Mouse (Mus musculus) cerebral cortex, adult 2 months (tissue): Measurements from ENCODE around the gene Scube1.

Source experiments
- WGBS: fragments of 180-500 bp; shearing (Covaris S2); methylation state at CpG from one replicate; pipeline ENCODE4 v1.1.7; 2018; 5-methylcytosine and 5-hydroxymethylcytosine counted together

The Scube1 gene

DNA sequence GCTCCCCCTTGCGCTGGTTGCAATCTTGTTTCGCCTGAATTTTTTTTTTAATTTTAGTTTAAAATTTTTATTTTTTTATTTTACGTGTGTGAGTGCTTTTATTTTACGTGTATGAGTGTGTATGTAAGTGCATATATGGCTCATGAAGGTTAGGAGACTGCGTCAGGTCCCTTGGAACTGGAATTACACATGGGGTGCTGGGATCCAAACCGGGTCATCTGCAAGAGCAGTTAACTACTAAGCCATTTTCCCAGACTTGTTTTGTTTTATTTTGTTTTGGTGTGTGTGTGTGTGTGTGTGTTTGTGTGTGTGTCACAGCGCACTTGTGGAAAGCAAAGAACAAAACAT, 129.5 kb downstream of the Scube1 start:
- WGBS: 26% methylated on average over 7 of the region's 7 CpGs

DNA sequence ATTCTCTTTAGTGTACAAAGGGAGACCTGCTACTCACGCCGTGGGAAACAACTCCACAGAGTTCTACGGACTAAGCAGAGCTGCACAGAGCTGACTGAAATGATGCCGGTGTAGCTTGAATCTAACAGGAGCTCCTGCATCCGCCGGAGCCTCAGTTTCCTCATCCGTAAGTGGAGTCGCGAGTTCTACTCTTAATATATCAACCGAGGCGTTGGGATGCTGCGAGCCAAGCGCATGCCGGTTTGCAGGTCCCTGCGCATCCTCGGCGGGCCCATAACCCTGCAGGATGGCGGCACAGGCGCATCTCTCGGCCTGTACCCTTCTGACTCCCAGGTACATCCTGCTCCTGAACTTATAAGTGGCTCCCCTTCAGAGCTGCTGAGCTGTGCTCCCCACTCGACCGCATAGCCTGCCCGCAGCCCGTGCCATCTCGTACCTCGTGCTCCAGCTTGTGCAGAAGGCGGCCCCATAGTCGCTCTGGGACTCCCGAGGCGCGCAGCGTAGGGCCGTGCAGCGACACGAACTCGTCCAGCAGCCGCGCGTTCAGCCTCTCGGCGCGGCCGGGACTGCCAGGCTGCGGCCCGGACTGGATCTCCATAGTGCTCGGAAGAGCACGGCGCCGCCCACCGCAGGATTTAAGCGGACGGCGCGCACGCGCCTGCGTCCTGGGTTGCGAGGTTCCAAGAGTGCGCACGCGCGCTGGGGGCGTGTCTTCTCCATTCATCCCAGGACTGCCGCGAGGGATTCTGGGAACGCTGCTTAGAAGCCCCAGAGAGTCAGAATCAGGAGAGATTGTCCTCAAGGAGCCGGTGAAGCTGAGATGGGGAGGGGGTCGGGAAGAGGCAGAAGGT, 130.1 kb downstream of the Scube1 start, which contains the start of gene Ttll12:
Gene Ttll12 (minus strand): TSS at position 645 of the 851 bp plus-strand sequence.
- under 1% methylated on average over 68 of the region's 68 CpGs for WGBS

DNA sequence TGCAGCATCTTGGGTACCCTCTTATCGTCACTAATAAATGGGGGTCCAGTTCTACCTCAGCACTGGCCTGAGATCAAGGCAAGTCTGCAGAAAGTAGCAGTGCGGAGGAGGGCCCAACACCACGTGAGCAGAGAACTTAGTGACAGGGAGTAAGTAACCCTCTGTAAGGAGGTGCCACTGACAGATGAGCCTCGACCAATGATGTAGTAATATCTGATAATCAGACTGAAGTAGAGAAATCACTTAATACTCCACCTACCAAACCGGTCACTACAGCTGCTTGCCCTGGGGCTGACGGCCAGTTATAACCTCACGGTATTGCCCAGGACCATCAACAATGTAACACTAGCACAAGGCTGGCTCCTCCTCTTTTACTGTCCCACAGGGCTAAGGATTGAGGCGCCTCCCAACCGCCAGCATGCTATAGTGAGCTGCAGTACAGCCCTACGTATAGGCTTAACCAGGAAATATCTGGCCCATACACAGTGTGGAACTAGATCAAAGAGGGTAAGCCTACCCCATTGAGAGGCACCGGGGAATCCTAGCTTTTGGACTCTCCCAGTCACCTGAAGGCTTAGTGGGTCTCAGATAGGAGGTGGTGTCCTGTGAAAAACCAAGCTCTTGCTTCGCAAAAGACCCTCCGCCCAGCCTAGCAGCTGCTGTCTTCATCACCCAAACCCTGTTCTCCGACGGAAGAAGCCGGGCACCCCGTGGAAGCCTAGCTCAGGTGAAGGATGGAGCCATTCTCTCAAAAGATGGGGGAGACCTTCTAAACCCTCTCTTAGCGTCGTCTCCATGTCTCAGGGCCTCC, 130.9 kb downstream of the Scube1 start:
- 19% methylated on average over 19 of the region's 19 CpGs for WGBS

DNA sequence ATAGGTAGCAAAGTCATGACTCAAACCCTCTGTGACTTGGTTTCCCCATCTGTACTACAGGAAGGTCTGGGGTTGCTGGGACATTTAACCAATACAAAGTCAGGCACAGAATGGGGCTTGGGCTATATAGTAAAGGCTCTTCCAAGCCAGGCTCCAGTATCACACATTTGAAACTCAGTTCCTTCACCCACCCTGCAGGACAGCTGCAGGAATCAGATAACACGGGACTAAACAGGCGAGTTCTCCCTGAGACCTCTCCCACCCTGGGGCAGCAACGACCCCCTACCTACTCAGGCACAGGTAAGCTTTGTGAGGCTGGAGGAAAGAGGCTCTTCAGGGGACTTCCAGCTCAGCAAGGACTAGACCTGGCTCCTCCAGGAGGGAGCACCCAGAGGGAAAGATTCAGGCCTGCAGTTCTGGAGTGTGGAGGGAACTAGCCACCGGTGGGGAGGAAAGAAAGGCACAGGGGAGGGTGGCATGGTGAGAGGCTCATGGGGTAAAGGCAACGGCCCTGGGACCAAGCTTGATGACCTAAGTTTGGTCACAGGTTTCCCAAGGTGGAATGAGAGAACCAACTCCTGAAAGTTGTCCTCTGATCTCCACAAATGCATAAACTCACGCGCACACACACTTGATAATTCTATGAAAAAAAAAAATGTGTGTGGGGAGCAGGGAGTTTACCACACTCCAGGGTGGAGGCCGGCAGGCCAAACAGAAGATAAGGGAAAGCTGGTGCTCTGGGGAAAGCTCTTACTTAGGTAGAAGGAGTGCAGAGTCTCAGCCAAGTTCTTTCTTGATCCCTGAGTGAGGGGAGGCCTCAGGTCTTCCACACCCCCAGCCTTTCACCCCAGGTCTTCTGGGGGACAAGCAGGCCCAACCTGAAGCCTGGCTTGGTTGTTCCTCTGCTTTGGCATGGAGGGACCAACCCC, 132.3 kb downstream of the Scube1 start:
- WGBS: 85% methylated on average over 8 of the region's 8 CpGs

DNA sequence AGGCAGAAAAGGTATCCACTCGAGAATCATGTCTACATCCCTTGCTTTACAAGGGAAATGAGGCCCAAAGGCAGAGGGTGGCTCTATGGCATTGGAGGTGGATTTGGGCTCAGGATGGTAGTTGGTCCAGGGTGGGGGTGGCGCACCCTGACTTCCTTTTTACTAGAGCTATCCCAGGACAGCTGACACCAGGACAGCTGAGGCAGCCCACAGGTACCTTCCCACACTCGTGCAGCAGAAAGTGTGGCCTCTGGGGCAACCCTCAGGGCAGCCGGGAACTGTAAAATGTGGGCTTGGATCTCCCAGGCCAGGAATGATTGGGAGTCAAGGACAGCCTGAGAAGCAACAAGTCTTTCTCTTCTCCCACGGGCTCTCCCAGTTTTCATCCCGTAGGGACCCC, 133.1 kb downstream of the Scube1 start:
- 85% methylated on average over 6 of the region's 6 CpGs for WGBS

DNA sequence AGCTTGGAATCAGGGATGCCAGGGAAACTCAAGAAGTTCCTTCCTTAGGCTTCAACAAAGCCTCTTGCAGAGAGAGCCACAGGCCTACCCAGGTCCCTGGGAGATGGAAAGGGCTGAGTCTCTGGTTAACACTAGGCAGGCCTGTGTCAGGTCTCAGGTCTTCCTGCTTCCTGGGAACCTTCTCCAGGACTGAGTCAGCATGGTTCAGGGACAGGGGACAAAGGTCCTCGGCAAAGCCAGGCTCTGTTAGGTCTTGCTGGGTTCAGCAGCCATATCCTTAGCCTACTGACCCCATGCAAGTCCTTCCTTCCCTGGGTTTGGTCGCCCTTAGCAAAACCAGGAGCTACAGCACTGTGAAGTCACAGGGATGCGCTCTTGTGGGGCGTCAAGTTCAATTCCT, 134.0 kb downstream of the Scube1 start:
- 95% methylated on average over 4 of the region's 4 CpGs for WGBS

DNA sequence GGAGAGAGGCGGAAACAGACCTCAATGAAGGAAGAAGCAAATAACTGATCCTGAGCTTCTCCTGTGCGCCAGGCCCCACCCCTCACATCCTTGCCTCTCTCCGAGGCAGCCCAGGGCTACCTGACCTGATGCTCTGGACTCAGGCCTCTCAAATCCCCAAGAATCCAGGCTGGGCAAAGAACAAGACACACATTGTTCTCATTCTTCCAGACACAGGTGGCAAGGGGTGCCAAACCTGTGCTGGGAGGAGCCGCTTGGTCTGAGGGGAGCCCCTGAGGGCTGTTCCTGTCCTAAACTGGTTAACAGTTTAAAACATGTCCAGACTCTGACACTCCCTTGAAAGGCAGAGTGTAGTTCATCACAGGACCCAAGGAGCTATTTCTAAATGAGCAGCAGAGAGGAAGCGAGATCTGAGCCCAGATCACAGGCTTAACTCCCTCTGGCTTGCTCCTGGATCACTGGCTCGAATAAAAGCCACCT, 140.0 kb downstream of the Scube1 start:
- WGBS: 96% methylated on average over 6 of the region's 6 CpGs

DNA sequence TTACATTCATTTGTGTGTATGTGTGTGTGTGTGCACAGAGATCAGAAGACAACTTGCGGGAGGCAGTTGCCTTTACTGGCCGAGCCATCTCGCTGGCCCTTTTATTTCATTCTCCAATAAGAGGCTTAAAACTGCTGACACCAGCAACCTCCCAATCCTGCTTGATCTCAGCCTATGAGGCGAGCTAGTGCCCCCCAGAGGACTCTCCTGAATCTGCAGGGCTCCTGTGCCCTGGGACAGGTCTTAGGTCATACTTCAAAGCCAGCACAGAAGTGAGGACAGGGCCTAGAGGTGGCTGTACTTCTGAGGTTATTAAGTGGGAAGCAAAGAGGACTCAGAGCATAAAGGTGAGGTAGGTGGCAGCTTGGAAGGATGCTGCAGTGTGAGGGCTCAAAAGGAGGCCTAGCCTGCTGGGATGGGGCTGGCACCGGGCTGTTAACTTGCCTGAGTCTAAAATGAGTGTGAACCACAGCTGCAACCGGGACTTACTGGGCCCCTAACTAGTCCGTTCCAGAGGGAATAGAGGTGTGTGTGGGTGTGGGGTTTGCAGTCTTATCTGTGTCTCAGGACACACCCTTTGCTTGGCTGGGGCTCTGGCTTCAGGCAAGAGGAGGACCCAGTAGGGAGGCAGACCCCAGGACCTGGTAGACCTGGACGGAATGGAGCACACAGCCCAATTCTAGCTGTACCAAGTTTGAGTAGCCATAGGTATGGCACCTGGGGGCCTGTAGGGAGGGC, 141.2 kb downstream of the Scube1 start:
- WGBS: 74% methylated on average over 8 of the region's 8 CpGs

DNA sequence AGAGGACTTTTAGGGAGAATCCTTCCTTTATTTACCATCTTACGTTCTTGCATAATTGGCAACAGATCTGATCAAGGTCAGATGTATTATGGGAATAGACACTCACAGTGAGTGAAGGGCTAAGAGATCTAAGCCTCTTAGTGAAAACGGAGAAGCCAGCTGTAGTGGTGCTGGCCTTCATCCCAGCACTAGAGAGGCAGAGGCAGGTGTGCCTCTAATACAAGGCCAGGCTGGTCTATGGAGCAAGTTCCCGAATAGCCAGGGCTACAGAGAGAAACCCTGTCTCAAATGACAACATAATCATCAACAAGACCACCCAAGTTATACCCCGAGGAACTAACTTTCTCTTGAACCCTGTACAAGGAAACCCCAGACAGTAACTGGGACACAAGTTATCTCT, 141.9 kb downstream of the Scube1 start:
- 71% methylated on average over 4 of the region's 4 CpGs for whole genome bisulfite sequencing

DNA sequence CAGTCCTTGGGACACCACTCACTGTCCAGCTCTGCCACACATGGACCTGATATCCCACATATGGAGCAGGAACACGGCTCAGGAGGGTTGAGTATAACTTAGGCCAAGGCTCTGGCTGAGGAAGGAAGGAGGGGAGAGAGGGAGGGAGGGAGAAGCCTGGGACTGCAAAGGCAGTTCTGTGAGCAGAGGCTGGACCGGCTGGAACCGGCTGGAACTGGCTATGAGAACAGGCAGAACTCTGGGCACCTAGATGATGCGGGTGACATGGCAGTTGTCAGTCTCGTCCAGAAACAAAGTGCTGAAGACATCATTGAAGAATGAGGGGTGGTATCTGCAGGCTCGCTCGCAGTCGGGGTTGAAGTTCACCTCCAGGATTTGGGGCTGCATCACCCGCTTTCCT, 148.2 kb downstream of the Scube1 start:
- WGBS: 97% methylated on average over 9 of the region's 9 CpGs

DNA sequence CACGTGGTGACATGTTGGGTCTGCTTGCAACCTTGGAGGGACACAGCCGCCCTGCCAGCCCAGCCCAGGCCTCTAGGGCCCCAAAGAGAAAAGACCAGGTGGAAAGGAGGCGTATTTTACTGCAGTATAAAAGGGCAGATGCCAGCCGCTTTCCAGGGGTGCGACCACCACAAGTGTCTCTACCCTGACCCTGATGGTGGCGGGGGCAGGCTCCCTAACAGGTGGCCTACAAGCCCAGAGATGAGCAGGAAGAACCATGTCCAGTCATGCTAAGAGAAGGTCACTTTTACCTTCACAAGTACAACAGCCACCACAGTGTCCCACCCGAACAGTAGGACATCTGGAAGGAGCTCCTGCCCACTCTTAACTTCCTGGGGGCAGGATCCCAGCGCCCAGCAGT, 149.3 kb downstream of the Scube1 start:
- 97% methylated on average over 8 of the region's 8 CpGs for WGBS

DNA sequence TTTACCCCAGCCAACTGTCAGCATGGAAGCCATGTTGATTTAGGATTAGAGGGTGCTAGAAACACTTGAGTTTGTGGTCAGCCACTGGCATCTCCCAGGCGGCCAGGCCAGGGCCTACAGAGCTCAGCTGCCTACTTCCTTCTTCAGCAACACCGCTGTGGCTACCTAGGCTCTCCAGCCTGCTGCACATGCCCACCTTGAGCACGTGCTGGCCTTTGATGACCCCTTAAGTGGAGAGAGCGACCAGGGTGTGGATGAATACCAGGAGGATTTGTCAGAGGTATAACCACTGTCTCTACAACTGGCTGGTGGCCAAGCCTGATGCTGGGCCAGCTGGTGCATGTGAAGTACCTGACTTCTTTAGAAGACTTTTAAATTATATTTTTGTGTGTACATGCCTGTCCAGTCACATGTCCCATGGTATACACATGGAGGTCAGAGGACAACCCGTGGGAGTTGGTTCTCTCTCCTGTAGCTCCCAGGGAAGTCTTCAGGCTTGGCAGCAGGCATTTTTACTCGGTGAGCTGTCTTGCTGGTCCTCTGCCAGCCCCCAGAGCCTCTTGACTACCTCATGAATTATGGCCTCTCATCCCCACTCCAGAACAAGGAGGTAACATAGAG, 150.0 kb downstream of the Scube1 start:
- WGBS: 77% methylated on average over 6 of the region's 6 CpGs

DNA sequence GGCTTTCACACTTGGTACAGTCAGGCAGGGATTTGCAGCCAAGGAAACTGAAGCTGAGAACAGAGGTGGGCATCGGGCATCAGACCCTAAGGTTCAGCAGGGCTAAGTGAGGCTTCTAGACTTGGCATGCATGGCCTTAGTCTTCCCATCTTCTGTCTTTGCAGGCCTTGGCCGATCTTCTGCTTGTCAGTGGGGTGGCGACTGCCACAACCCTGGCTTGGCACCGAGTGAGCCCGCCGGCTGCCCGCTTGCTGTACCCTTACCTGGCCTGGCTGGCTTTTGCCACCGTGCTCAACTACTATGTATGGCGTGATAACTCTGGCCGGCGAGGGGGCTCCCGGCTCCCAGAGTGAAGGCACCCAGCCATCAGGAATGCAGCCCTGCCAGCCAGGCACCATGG, 151.2 kb downstream of the Scube1 start:
- 95% methylated on average over 12 of the region's 12 CpGs for WGBS

DNA sequence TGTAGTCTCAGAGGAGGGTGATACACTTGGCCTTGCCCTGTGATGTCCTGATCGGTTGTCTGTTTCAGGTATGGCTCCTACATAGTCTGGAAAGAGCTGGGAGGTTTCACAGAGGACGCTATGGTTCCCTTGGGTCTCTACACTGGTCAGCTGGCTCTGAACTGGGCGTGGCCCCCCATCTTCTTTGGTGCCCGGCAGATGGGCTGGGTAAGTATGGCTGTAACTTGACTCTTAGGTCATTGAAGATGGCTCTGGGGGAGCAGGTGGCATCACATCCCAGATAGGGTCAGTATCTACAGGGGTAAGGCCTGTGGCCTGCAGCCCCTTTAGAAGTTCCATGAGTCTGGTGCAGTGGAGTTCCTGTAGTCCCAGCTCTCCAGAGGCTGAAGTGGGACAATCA, 152.7 kb downstream of the Scube1 start:
- WGBS: 95% methylated on average over 4 of the region's 4 CpGs

DNA sequence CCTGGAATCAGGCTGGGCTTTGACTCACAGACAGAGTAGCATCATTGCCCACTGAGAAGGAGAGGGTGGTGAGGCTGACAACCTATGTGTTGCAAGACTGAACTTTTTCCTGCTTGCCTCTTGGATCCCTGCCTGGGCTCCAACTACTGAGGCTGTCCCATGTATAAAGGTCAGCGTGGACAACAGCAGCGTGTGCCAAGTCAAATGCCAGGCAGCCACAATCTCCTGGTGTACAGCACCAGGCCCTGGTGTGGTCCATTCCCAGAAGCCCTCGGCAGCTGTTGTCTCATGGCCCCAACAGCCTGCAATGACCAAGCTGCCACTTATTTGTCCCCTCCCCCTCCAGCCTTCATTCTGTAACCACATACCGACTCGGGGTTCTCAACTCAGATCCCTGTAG, 153.2 kb downstream of the Scube1 start:
- 80% methylated on average over 5 of the region's 5 CpGs for WGBS

DNA sequence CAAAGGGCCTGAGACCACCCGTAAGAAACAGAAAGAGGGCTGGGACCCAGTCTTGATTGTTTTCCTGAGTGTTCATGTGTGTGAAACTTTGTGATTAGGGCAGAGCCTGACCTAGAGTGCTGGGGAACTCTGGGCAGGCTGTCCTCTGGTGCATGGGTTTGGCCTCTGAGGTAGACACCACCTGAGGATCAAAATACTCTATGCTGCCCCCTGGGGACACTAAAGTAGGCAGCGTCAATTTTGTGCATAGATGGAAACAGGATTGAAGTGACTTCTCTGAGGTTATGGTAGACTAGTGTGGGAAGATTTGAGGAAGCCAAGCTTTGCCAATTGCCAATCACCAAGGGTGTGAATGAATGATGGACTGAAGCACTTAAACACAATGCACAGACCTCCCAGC, 154.2 kb downstream of the Scube1 start:
- WGBS: 70% methylated on average over 2 of the region's 2 CpGs

DNA sequence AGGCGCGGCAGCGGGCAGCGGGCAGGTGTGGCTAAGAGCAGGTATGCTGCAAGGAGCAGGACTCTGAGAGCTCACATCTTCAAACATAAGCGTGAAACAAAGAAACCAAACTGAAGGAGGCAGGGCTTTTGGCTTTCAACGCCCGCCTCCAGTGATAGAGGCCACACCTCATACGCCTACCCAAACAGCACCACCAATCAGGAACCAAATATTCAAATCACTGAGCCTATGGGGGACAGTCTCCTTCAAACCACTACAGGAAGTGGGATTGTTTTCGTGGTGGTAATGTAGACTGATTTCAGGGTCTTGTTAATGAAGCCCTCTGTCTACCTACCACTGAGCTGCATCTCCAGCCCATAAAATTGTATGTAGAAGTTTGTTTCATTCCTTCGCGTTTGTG, 155.1 kb downstream of the Scube1 start:
- 67% methylated on average over 11 of the region's 11 CpGs for WGBS

DNA sequence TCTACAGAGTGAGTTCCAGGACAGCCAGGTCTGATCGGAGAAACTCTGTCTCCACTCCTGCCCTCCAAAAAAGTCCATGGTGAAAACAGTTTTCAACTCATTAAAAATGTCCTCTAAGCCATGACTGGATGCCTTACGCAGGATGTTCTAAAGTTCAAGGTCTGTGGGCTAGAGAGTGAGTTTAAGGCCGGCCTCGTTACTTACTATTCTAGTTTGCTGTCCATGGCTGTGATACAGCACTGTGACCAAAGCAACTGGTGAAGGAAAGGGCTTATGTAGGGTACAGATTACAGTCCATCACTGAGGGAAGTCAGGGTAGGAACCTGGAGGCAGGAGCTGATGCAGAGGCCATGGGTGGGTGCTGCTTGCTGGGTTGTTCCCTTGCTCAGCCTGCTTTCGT, 156.3 kb downstream of the Scube1 start:
- 98% methylated on average over 5 of the region's 5 CpGs for WGBS

DNA sequence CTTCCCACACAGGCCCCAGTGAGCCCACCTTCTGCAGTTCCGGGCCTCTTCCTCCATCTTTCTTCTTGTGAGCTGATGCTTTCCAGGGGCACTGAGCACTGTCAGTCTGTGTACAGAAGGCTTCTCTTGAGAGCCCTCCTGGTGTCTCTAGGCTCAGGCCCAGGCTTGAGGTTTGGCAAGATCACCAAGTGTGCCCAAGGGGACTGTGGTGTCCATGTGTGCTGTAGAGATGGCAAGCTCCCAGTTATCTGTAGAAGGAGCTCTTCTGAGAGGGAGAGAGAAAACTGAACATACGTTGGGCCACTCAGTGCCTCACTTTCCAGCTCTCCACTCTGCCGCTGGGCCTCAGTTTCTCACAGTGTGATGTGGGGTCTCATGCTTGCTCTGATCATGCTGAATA, 157.1 kb downstream of the Scube1 start:
- WGBS: 91% methylated on average over 3 of the region's 3 CpGs

DNA sequence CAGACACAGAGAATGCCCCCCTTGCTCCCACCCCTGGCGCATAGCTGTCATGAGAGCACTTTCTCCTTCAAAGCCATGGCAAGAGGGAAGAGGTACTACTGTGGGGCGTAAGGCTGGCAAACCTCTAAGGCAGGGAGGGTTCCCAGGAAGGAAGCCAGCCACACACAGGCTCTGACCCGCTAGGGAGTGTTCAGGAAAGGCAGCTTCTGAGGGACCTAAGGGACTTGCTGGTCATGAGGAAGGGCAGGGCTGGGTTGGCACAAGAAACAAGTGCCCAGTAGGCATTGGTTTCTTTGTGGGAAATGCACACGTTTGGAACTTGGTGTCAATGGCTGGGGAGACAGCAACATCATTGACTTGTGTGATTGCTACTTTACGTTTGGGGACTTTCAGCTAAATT, 158.8 kb downstream of the Scube1 start:
- WGBS: 81% methylated on average over 5 of the region's 5 CpGs

DNA sequence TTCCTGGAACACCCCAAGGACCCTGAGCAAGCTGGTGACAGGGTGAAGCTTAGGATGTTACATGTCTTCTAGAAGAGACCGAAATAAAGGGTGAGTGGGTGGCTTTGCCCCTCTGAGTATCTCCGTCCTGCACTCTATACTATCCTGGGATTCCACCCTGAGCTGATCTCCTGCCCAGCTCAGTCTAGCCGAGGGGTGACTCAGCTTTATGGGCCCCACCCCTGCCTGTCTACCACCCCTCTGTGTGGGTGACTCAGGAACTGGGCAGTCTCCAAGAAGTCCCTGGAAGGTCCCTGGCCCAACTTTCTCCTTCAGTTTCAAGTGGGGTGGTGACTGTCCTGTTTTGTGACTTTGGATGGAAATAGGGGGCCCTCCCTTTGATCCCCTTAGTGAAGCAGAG, 159.4 kb downstream of the Scube1 start:
- 71% methylated on average over 3 of the region's 3 CpGs for WGBS
